Mouse (Mus musculus) ES-E14 (cell line): ENCODE results near the gene Gm44502. TPM values are rescaled to one million over a fixed set of nuclear protein-coding genes. Genes with fewer than 3 reads are reported as not detected.

Experiments
- DNase-seq: peaks from one replicate; pipeline ENCODE4 v3.0.0-alpha.2; 2013; ENCODE audit warnings: low read depth, low spot score
- H3K27ac ChIP-seq: 2 replicates; pipeline ENCODE4 v1.5.1; 2012; ENCODE audit warnings: low read depth, mild to moderate bottlenecking, low read length, moderate library complexity, mixed read lengths; ENCODE audit not compliant: poor library complexity, insufficient read depth, severe bottlenecking
- H3K36me3 ChIP-seq: 2 replicates; pipeline ENCODE4 v1.6.1; 2012; ENCODE audit warnings: mild to moderate bottlenecking, low read length, moderate library complexity, mixed read lengths; ENCODE audit not compliant: control insufficient read depth, poor library complexity, insufficient read depth, severe bottlenecking
- H3K4me1 ChIP-seq, 2 experiments: fragments of 150-350 bp in 1 of 2; sonication (generic) in 1 of 2; 2 replicates each; pipeline ENCODE4 v1.6.1; 2012; ENCODE audit warnings: low read length in 2 of 2, mild to moderate bottlenecking in 1 of 2, mixed read lengths in 1 of 2; ENCODE audit not compliant: control insufficient read depth in 2 of 2, insufficient read depth in 2 of 2, poor library complexity in 1 of 2
- H3K4me3 ChIP-seq, 2 experiments: fragments of 150-350 bp in 1 of 2; sonication (generic) in 1 of 2; 2 replicates each; pipeline ENCODE4 v1.5.1; 2012; ENCODE audit warnings: low read length in 2 of 2, low read depth in 1 of 2, mild to moderate bottlenecking in 1 of 2, mixed read lengths in 1 of 2; ENCODE audit not compliant: insufficient read depth in 1 of 2, poor library complexity in 1 of 2, severe bottlenecking in 1 of 2
- H3K9ac ChIP-seq: 2 replicates; pipeline ENCODE4 v1.6.1; 2012; ENCODE audit warnings: low read depth, mild to moderate bottlenecking, low read length, mixed read lengths; ENCODE audit not compliant: poor library complexity, insufficient read depth, severe bottlenecking
- H3K9me3 ChIP-seq: fragments of 150-350 bp; sonication (generic); 2 replicates; pipeline ENCODE4 v1.6.1; 2012; ENCODE audit warnings: low read depth, mild to moderate bottlenecking, low read length; ENCODE audit not compliant: control insufficient read depth, insufficient read depth
- CHD2 ChIP-seq: IDR thresholded peaks from 2 replicates; pipeline ENCODE4 v1.6.1; 2014; ENCODE audit warnings: mild to moderate bottlenecking, low read depth, low read length, inconsistent platforms
- HCFC1 ChIP-seq: IDR thresholded peaks from 2 replicates; pipeline ENCODE4 v1.6.1; 2012; ENCODE audit warnings: low read length, inconsistent platforms, borderline replicate concordance; ENCODE audit not compliant: insufficient read depth
- MAFK ChIP-seq: IDR thresholded peaks from 2 replicates; pipeline ENCODE4 v1.6.1; 2014; ENCODE audit warnings: mild to moderate bottlenecking, low read depth, low read length, inconsistent platforms; ENCODE audit not compliant: insufficient read depth
- ZC3H11A ChIP-seq: IDR thresholded peaks from 2 replicates; pipeline ENCODE4 v1.6.1; 2012; ENCODE audit warnings: low read depth, mild to moderate bottlenecking, inconsistent platforms, low read length, borderline replicate concordance
- ZNF384 ChIP-seq: IDR thresholded peaks from 2 replicates; pipeline ENCODE4 v1.6.1; 2012; ENCODE audit warnings: low read depth, low read length, inconsistent platforms
- in situ Hi-C, 2 experiments: fragments of 600-800 bp; cut with MboI; formaldehyde crosslinking; loops; one replicate each; pipeline ENCODE4 v1.15.1; 2025; ENCODE audit warnings: low sequenced_read_pairs in 2 of 2, inconsistent platforms in 1 of 2; ENCODE audit not compliant: unreplicated experiment in 2 of 2
- total RNA-seq: library from RNA; depleted of rRNA; stranded (reverse); fragments of 300-350 nt; gene quantifications from 2 replicates; pipeline ENCODE4 v1.2.3, GENCODE M21; 2012

Gene Gm44502
- total RNA-seq, 1 experiment = 0.36 TPM

- Histone ChIP-seq H3K4me3 (no peak overlapping the region), H3K9me3 (no peaks in the 10 kb centered on the region), H3K36me3 (no peaks in the 10 kb centered on the region), H3K4me1 (peaks cover 0 to 7% of the 10 kb centered on the region in 2 experiments; a peak in 1 of 4 replicates), H3K9ac (no peak overlapping the region), H3K27ac (no peak overlapping the region; the same call in 1 of the 2 replicates)
- in situ Hi-C loops = no loop called here
- no peak for TF ChIP-seq HCFC1
- TF ChIP-seq ZC3H11A = no peak
- no peak for TF ChIP-seq ZNF384
- TF ChIP-seq MAFK = no peak
- TF ChIP-seq CHD2 = no peak
- DNase-seq = no peak
These were observed 22.8 kb downstream of the Gm44502 start for GRCm38 (mm10) chr15:89406691-89407090.

GRCm38 (mm10) chr15:89404831-89405623, 24.5 kb downstream of the Gm44502 start:
- Histone ChIP-seq H3K9me3 (no peaks in the 10 kb centered on the region), H3K27ac (no peak overlapping the region), H3K9ac (no peak overlapping the region), H3K4me1 (peaks cover 0 to 8% of the 10 kb centered on the region in 2 experiments; a peak in 1 of 4 replicates), H3K4me3 (no peak overlapping the region), H3K36me3 (no peaks in the 10 kb centered on the region)
- no peak for DNase-seq
- in situ Hi-C loops = no loop called here
- TF ChIP-seq CHD2 = no peak
- TF ChIP-seq HCFC1 = no peak
- no peak for TF ChIP-seq ZC3H11A
- no peak for TF ChIP-seq MAFK
- TF ChIP-seq ZNF384 = no peak

- Histone ChIP-seq H3K4me3 (no peak overlapping the region), H3K36me3 (no peaks in the 10 kb centered on the region), H3K4me1 (peaks cover 0 to 10% of the 10 kb centered on the region in 2 experiments; a peak in 1 of 4 replicates), H3K27ac (no peak overlapping the region), H3K9ac (no peak overlapping the region), H3K9me3 (no peaks in the 10 kb centered on the region)
- in situ Hi-C loops = no loop called here
- no peak for DNase-seq
- TF ChIP-seq CHD2 = no peak
- no peak for TF ChIP-seq ZC3H11A
- TF ChIP-seq HCFC1 = no peak
- TF ChIP-seq MAFK = no peak
- no peak for TF ChIP-seq ZNF384
These were observed 27.0 kb downstream of the Gm44502 start for GRCm38 (mm10) chr15:89402471-89402870.

DNA sequence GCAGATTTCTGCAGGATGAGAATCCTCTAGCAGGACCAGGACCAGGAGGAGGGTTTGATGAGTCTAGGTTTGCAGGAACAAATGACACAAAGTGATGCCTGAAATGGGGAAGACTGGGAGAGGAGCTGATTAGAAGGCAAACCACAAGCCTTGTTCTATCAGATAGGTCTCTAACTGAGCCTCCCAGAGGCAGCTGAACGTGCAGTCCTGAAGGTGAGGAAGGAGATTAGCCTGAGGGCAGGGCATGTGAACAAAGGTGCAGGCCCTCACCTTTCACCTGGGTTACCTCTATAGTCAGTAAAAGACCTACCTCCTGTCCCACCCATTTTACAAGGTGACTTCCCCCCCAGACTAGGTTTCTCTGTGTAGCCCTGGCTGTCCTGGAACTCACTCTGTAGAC, 29.8 kb downstream of the Gm44502 start:
- Histone ChIP-seq H3K9me3 (no peaks in the 10 kb centered on the region), H3K9ac (no peak overlapping the region), H3K27ac (no peak overlapping the region), H3K4me3 (no peak overlapping the region), H3K4me1 (peaks cover 0 to 5% of the 10 kb centered on the region in 2 experiments; a peak in 1 of 4 replicates), H3K36me3 (no peaks in the 10 kb centered on the region)
- in situ Hi-C loops = no loop called here
- TF ChIP-seq MAFK (no peak), ZNF384 (no peak), HCFC1 (no peak), ZC3H11A (no peak), CHD2 (no peak)
- no peak for DNase-seq

DNA sequence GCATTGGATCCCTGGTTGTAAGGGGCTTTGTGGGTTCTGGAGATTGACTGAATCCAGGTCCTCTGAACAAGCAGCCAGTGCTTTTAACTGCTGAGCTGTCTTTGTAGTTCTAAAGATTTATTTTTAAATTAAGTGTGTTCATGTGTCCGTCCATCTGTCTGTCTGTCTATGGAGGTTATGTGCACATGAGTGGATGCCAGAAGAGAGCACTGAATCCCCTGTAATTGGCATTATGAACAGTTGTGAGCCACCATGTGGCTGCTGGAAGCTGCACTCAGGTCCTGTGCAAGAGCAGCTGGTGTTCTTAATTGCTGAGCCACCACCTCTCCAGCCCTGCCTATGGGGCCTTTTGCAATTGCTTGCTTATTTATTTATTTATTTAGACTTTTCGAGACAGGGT, 31.4 kb downstream of the Gm44502 start:
- in situ Hi-C loops = no loop called here
- DNase-seq = no peak

More for the DNA sequence above, 31.4 kb downstream of the Gm44502 start:
- Histone ChIP-seq H3K9ac (no peak overlapping the region), H3K27ac (no peak overlapping the region), H3K36me3 (no peaks in the 10 kb centered on the region), H3K4me1 (peaks cover 0 to 5% of the 10 kb centered on the region in 2 experiments; a peak in 1 of 4 replicates), H3K4me3 (no peak overlapping the region), H3K9me3 (no peaks in the 10 kb centered on the region)
- no peak for TF ChIP-seq CHD2
- no peak for TF ChIP-seq ZNF384
- no peak for TF ChIP-seq MAFK
- TF ChIP-seq ZC3H11A = no peak
- TF ChIP-seq HCFC1 = no peak
